Mouse (Mus musculus): ENCODE results near the gene Fam71e1. TPM values are rescaled to one million over a fixed set of nuclear protein-coding genes. Genes with fewer than 3 reads are reported as not detected.
A peak's percentile ranks its signal among the peaks of the same experiment; 100 is the strongest.

Gene Fam71e1
- polyA plus RNA-seq, 1 experiment = 9.5 TPM

GRCm38 (mm10) chr7:44521710-44522109 lies 25.3 kb downstream of the Fam71e1 start:
- Histone ChIP-seq H3K4me3 (replicated peaks; ENCODE audit: extremely low read depth, low read depth, low read length) (no peak overlapping the region), H3K4me1 (ENCODE audit: control insufficient read depth, insufficient read depth, low read length) (peaks cover 3% of the 10 kb centered on the region; the same call in 1 of the 2 replicates)
- 4% methylated on average over 20 of the region's 20 CpGs for WGBS
- DNase-seq = peak; percentile 66
- no peak for TF ChIP-seq POLR2A (IDR thresholded peaks at IDR 0.05; ENCODE audit: borderline replicate concordance, extremely low read depth, low read depth, low read length)
- peak; percentile 65 for TF ChIP-seq CTCF (IDR thresholded peaks at IDR 0.05; ENCODE audit: insufficient read depth, low read length)

DNA sequence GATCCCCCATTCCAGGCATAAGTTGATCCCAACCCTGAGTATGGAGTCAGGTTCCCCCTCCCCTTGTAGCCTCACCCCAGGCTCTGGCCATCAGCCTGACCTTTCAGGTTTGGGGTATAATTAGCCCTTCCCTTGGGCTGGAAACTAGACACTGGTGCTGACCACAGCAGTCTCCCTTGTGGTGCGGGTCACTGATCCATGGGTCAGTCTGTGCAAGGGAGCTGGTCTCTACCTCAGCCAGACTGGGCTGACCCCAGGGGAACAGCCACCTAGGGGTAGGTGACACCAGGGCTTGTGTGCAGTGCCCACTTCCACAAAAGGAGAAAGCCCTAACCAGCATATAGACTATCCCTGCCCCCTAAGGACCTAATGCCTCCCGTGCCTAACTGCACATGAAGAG lies 26.7 kb downstream of the Fam71e1 start:
- peaks cover 3% of the 10 kb centered on the region; the same call in 1 of the 2 replicates for H3K4me1 ChIP-seq (ENCODE audit: control insufficient read depth, insufficient read depth, low read length)
- WGBS = 73% methylated on average over 2 of the region's 2 CpGs
- no peak overlapping the region for H3K4me3 ChIP-seq (replicated peaks; ENCODE audit: extremely low read depth, low read depth, low read length)
- TF ChIP-seq CTCF (IDR thresholded peaks at IDR 0.05; ENCODE audit: insufficient read depth, low read length) = no peak
- TF ChIP-seq POLR2A (IDR thresholded peaks at IDR 0.05; ENCODE audit: borderline replicate concordance, extremely low read depth, low read depth, low read length) = no peak
- no peak for DNase-seq

GRCm38 (mm10) chr7:44524502-44524901 lies 28.1 kb downstream of the Fam71e1 start, which contains the start of gene Mybpc2:
TSS of gene Mybpc2 (minus strand) at chr7:44524656.
- Histone ChIP-seq H3K4me3 (replicated peaks; ENCODE audit: extremely low read depth, low read depth, low read length) (no peak within 1 kb of the TSS), H3K4me1 (ENCODE audit: control insufficient read depth, insufficient read depth, low read length) (peaks cover 3% of the 10 kb centered on the region; the same call in 1 of the 2 replicates)
- 36% methylated on average over 12 of the region's 12 CpGs for WGBS
- TF ChIP-seq CTCF (IDR thresholded peaks at IDR 0.05; ENCODE audit: insufficient read depth, low read length) = no peak
- no peak for TF ChIP-seq POLR2A (IDR thresholded peaks at IDR 0.05; ENCODE audit: borderline replicate concordance, extremely low read depth, low read depth, low read length)
- DNase-seq = no peak

DNA sequence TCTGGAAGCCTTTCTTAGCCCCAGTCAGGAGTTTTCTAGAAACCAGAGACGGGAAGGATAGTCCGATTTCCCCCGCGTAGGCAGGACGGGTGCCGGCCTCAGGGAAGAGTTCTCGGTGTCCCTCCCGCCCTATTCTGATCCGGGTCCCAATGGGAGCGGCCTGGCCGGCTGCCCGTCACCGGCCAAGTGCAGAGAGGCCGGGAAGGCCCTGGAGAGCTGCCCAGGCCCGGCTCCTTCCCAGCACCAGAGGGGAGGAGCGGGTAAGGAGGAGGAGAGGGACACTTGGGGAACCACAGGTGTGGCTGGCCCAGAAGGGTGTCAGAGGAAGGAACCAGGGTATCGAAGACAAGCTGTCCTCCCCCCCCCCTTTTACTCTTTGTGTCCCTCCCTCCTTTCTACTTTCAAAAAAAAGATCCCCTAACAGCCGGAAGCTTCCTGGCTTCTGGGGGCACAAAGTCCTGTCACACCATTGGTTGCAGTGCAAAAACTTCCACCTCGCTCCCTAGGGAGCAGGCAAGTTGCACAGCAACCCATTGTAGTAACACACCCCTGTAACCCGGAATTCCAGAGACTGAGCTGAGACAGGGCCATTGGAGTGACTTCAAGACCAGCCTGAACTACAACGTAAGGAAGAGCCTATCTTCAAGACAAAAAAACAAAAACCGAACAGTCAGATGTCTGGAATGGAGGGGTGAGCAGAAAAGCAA lies 28.9 kb downstream of the Fam71e1 start:
- WGBS = 8% methylated on average over 22 of the region's 22 CpGs
- TF ChIP-seq POLR2A (IDR thresholded peaks at IDR 0.05; ENCODE audit: borderline replicate concordance, extremely low read depth, low read depth, low read length) (peak; percentile 38; the same call in 1 of the 2 replicates), CTCF (IDR thresholded peaks at IDR 0.05; ENCODE audit: insufficient read depth, low read length) (no peak)
- peak; percentile 88 for DNase-seq
- H3K4me3 ChIP-seq (replicated peaks; ENCODE audit: extremely low read depth, low read depth, low read length) = no peak overlapping the region
- peaks cover 3% of the 10 kb centered on the region; the same call in 1 of the 2 replicates for H3K4me1 ChIP-seq (ENCODE audit: control insufficient read depth, insufficient read depth, low read length)

DNA sequence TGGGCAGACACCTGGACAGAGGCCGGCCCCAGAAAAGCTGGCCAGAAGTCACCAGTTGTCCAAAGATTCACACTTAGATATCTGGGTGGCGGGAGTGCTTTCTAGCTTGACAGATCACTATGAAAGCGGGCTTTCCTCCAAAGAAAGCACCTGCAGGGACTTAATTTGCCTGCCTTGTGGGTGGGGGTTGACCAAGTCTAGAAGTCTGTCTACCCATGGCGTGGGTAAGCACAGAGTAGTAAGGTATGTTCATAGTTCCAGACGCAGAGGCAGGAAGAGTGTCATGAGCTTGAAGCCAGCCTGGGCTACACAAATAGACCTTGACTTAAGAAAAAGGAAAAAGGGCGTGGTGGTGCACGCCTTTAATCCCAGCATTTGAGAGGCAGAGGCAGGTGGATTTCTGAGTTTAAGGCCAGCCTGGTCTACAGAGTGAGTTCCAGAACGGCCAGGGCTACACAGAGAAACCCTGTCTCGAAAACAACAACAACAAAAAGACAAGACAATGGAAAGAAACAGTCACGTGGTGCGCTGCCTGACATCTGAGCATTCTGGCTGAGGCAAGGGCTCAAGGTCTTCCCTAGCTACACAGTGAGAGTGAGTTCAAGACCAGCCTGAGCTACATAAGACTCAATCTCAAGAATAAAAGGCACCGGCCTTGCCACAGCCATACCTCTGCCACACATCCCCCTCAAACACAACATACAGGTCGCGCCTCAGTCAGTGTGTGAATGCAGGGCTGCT lies 30.2 kb downstream of the Fam71e1 start:
- H3K4me1 ChIP-seq (ENCODE audit: control insufficient read depth, insufficient read depth, low read length) = peaks cover 3% of the 10 kb centered on the region; the same call in 1 of the 2 replicates
- no peak for DNase-seq
- H3K4me3 ChIP-seq (replicated peaks; ENCODE audit: extremely low read depth, low read depth, low read length) = no peak overlapping the region
- TF ChIP-seq POLR2A (IDR thresholded peaks at IDR 0.05; ENCODE audit: borderline replicate concordance, extremely low read depth, low read depth, low read length) = no peak
- TF ChIP-seq CTCF (IDR thresholded peaks at IDR 0.05; ENCODE audit: insufficient read depth, low read length) = no peak
- WGBS = 88% methylated on average over 14 of the region's 14 CpGs

GRCm38 (mm10) chr7:44527483-44528398 lies 31.4 kb downstream of the Fam71e1 start:
- peaks cover 3% of the 10 kb centered on the region; the same call in 1 of the 2 replicates for H3K4me1 ChIP-seq (ENCODE audit: control insufficient read depth, insufficient read depth, low read length)
- H3K4me3 ChIP-seq (replicated peaks; ENCODE audit: extremely low read depth, low read depth, low read length) = peak overlapping the region; percentile 25
- WGBS = 7% methylated on average over 40 of the region's 40 CpGs
- TF ChIP-seq POLR2A (IDR thresholded peaks at IDR 0.05; ENCODE audit: borderline replicate concordance, extremely low read depth, low read depth, low read length) = peak; percentile 51; the same call in 1 of the 2 replicates
- TF ChIP-seq CTCF (IDR thresholded peaks at IDR 0.05; ENCODE audit: insufficient read depth, low read length) = peak; percentile 76
- peak; percentile 77 for DNase-seq

GRCm38 (mm10) chr7:44529518-44529917 lies 33.1 kb downstream of the Fam71e1 start:
- no peak overlapping the region for H3K4me3 ChIP-seq (replicated peaks; ENCODE audit: extremely low read depth, low read depth, low read length)
- TF ChIP-seq CTCF (IDR thresholded peaks at IDR 0.05; ENCODE audit: insufficient read depth, low read length) (no peak), POLR2A (IDR thresholded peaks at IDR 0.05; ENCODE audit: borderline replicate concordance, extremely low read depth, low read depth, low read length) (no peak)
- WGBS = 68% methylated on average over 5 of the region's 5 CpGs
- DNase-seq = no peak
- peaks cover 3% of the 10 kb centered on the region; the same call in 1 of the 2 replicates for H3K4me1 ChIP-seq (ENCODE audit: control insufficient read depth, insufficient read depth, low read length)

GRCm38 (mm10) chr7:44530507-44530906 lies 34.1 kb downstream of the Fam71e1 start:
- H3K4me1 ChIP-seq (ENCODE audit: control insufficient read depth, insufficient read depth, low read length) = peaks cover 1% of the 10 kb centered on the region; the same call in 1 of the 2 replicates
- 81% methylated on average over 3 of the region's 3 CpGs for WGBS
- no peak overlapping the region for H3K4me3 ChIP-seq (replicated peaks; ENCODE audit: extremely low read depth, low read depth, low read length)
- TF ChIP-seq CTCF (IDR thresholded peaks at IDR 0.05; ENCODE audit: insufficient read depth, low read length) = no peak
- no peak for DNase-seq

DNA sequence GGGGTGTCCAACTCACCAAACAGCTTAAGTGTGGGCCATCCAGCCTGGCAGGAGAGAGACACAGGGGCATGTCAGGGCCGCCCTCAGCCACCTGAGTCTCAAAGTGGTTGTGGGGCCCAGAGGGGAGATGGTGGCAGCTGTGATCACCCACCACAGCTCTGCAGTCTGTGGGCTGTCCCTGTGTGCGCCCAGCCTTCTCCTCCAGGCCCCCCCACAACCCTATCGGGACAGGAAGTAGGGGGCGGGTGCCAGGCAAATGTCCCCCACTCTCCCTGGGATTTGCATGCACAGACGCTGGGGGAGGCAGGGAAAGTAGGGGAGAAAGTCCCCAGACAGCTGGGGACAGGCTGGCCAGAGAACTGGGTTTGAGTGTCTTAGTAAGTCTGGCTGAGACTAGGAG lies 34.8 kb downstream of the Fam71e1 start:
- no peak for DNase-seq
- WGBS = 31% methylated on average over 5 of the region's 5 CpGs
- Histone ChIP-seq H3K4me3 (replicated peaks; ENCODE audit: extremely low read depth, low read depth, low read length) (no peak overlapping the region), H3K4me1 (ENCODE audit: control insufficient read depth, insufficient read depth, low read length) (no peaks in the 10 kb centered on the region)
- TF ChIP-seq CTCF (IDR thresholded peaks at IDR 0.05; ENCODE audit: insufficient read depth, low read length) = no peak
